Mouse (Mus musculus): ENCODE measurements around the gene Synm. TPM values are rescaled to one million over a fixed set of nuclear protein-coding genes. Genes with fewer than 3 reads are reported as not detected.

Synm gene
- polyA plus RNA-seq, 1 experiment: 15.2 TPM

DNA sequence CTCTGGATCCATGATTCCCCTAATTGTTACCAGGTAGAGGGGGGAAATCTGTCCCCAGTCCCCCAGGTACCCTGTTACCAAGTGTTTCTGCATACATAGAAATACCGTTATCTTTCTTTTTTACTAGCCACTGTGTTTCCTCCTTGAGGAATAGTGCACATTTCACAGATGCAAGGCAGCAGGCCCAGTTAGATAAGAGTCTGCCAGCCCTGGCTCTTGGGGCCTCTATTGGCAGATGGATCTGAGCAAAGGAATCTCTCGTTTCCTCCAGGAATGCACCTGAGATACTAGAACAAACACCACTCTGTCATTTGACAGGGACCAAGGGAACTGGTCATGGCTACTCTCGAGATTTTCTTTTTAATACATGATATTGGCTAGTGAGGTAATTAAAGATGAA, 67.4 kb downstream of the Synm start:
- H3K4me1 ChIP-seq (ENCODE audit: control insufficient read depth, insufficient read depth, insufficient read length, low read length): peaks cover 3% of the 10 kb centered on the region; the same call in 1 of the 2 replicates
- H3K4me3 ChIP-seq (ENCODE audit: low read depth, low read length): no peak overlapping the region
- H3K27ac ChIP-seq (ENCODE audit: insufficient read depth, low read depth, low read length): no peak overlapping the region
- TF ChIP-seq POLR2A (IDR thresholded peaks at IDR 0.05; ENCODE audit: low read depth, low read length) (no peak), CTCF (IDR thresholded peaks at IDR 0.05; ENCODE audit: extremely low read depth, insufficient read length, insufficient replicate concordance, low read depth, low read length) (no peak)
- H3K27me3 ChIP-seq (ENCODE audit: control insufficient read depth, insufficient read depth, low read length): no peaks in the 10 kb centered on the region
- no peaks in the 10 kb centered on the region for H3K36me3 ChIP-seq (ENCODE audit: control insufficient read depth, insufficient read depth, low read length)
- 29% methylated on average over 3 of the region's 3 CpGs for WGBS

DNA sequence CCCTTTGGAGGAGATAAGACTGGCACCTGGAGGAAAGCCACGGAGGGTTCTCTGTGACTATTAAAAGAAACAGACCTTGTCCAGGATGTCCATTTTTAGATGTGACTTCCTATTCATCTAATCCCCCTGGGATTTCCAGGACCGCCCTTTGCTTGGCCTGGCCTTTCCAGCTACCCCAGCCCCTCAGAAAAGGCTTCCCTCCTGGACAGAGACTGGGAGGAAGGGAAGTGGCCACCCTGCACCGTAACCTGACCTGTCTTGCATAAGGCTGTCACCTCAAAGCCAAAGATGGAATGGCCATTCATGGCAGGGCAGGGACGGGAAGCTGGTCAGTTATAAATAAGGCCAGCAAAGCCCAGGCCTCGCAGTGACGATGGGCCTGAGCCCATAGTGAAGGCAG, 68.5 kb downstream of the Synm start:
- H3K27me3 ChIP-seq (ENCODE audit: control insufficient read depth, insufficient read depth, low read length): no peaks in the 10 kb centered on the region
- peaks cover 3% of the 10 kb centered on the region; the same call in 1 of the 2 replicates for H3K4me1 ChIP-seq (ENCODE audit: control insufficient read depth, insufficient read depth, insufficient read length, low read length)
- H3K4me3 ChIP-seq (ENCODE audit: low read depth, low read length): no peak overlapping the region
- TF ChIP-seq CTCF (IDR thresholded peaks at IDR 0.05; ENCODE audit: extremely low read depth, insufficient read length, insufficient replicate concordance, low read depth, low read length) (no peak), POLR2A (IDR thresholded peaks at IDR 0.05; ENCODE audit: low read depth, low read length) (no peak)
- no peak overlapping the region for H3K27ac ChIP-seq (ENCODE audit: insufficient read depth, low read depth, low read length)
- H3K36me3 ChIP-seq (ENCODE audit: control insufficient read depth, insufficient read depth, low read length): no peaks in the 10 kb centered on the region
- 76% methylated on average over 6 of the region's 6 CpGs for WGBS

DNA sequence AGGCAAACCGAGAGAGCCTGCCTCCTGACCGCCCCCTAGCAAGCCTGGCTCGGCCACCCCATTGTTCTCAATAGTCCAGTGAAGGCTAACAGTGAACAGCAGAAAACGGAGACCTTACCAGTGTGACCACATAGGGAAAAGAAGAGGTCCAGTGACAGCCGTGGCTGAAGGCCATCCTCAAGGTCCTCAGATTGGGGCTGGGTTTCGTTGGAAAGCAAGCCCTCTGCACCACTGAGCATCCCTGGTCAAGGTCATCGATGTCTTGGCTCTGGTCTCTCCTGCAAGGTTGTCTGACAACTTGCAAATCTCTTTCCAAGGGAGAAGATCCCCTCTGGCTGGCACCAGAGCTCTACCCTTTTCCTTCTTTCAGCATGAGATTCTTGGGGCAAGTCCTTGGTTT, 69.7 kb downstream of the Synm start:
- TF ChIP-seq POLR2A (IDR thresholded peaks at IDR 0.05; ENCODE audit: low read depth, low read length) (no peak), CTCF (IDR thresholded peaks at IDR 0.05; ENCODE audit: extremely low read depth, insufficient read length, insufficient replicate concordance, low read depth, low read length) (no peak)
- WGBS: 80% methylated on average over 7 of the region's 7 CpGs
- H3K4me3 ChIP-seq (ENCODE audit: low read depth, low read length): no peak overlapping the region
- peaks cover 2% of the 10 kb centered on the region; the same call in 1 of the 2 replicates for H3K36me3 ChIP-seq (ENCODE audit: control insufficient read depth, insufficient read depth, low read length)
- H3K4me1 ChIP-seq (ENCODE audit: control insufficient read depth, insufficient read depth, insufficient read length, low read length): peaks cover 3% of the 10 kb centered on the region; the same call in 1 of the 2 replicates
- H3K27ac ChIP-seq (ENCODE audit: insufficient read depth, low read depth, low read length): no peak overlapping the region
- no peaks in the 10 kb centered on the region for H3K27me3 ChIP-seq (ENCODE audit: control insufficient read depth, insufficient read depth, low read length)

DNA sequence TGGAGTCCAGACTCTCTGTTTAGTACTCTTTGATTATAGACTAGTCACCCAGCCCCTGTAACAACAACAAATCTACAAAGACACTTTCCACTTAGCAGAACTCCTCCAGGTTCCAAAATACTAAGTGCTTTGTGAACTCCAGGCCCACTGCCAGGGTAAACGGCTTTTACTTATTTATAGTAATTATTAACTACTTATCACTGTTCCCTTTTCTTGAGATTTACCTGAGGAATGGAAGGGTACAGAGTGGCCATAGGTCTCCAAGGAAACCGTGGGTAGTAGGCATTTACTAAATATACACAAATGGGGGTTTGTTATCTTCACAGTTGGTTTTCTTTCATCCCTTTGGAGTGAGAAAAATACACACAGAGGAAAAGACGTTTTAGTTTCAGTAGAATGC, 71.3 kb downstream of the Synm start:
- Histone ChIP-seq H3K4me3 (ENCODE audit: low read depth, low read length) (no peak overlapping the region), H3K27me3 (ENCODE audit: control insufficient read depth, insufficient read depth, low read length) (no peaks in the 10 kb centered on the region), H3K4me1 (ENCODE audit: control insufficient read depth, insufficient read depth, insufficient read length, low read length) (peaks cover 3% of the 10 kb centered on the region; the same call in 1 of the 2 replicates), H3K27ac (ENCODE audit: insufficient read depth, low read depth, low read length) (no peak overlapping the region), H3K36me3 (ENCODE audit: control insufficient read depth, insufficient read depth, low read length) (peaks cover 2% of the 10 kb centered on the region; the same call in 1 of the 2 replicates)
- WGBS: 10% methylated on average over 3 of the region's 3 CpGs
- TF ChIP-seq POLR2A (IDR thresholded peaks at IDR 0.05; ENCODE audit: low read depth, low read length) (no peak), CTCF (IDR thresholded peaks at IDR 0.05; ENCODE audit: extremely low read depth, insufficient read length, insufficient replicate concordance, low read depth, low read length) (no peak)

DNA sequence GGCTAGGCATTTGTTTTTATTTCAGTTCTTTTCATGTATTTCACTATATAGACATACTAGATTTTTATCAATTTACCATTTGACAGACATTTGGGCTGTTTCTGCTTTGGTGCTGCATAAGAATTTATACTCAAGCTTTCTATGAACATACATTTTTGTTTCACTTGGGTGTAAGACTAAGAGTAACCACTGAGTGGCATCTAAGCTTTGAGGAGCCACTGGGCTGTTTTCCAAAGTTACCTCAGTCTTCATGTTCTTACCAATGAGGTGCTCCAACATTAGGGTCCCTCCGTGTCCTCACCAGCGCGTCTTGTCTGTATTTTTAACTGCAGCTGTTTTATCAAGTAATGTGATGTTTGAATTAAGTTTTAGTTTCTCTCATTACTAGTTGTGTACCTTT, 73.0 kb downstream of the Synm start:
- Histone ChIP-seq H3K27ac (ENCODE audit: insufficient read depth, low read depth, low read length) (no peak overlapping the region), H3K4me3 (ENCODE audit: low read depth, low read length) (no peak overlapping the region), H3K4me1 (ENCODE audit: control insufficient read depth, insufficient read depth, insufficient read length, low read length) (peaks cover 3% of the 10 kb centered on the region; the same call in 1 of the 2 replicates), H3K27me3 (ENCODE audit: control insufficient read depth, insufficient read depth, low read length) (no peaks in the 10 kb centered on the region), H3K36me3 (ENCODE audit: control insufficient read depth, insufficient read depth, low read length) (peaks cover 2% of the 10 kb centered on the region; the same call in 1 of the 2 replicates)
- TF ChIP-seq CTCF (IDR thresholded peaks at IDR 0.05; ENCODE audit: extremely low read depth, insufficient read length, insufficient replicate concordance, low read depth, low read length): no peak
- TF ChIP-seq POLR2A (IDR thresholded peaks at IDR 0.05; ENCODE audit: low read depth, low read length): no peak
- 96% methylated on average over 3 of the region's 3 CpGs for WGBS

DNA sequence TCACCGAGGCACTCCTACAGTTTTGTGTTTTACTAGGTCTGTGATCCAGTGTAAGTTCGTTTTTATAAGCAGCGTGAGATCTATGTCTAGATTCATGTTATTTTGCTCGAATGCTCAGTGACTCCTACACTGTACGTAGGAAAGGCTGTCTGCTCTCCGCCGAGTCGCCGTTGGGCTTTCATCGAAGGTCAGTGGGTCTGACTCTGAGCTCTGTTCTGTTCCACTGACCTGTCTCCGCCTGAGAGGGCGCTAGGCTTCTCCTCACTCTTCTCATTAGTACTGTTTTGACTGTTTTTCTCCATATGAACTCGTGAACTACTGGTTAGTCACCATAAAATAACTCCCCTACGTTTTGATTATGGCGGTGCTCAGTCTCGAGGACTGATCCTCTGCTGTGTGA, 76.5 kb downstream of the Synm start:
- 86% methylated on average over 16 of the region's 16 CpGs for WGBS
- TF ChIP-seq CTCF (IDR thresholded peaks at IDR 0.05; ENCODE audit: extremely low read depth, insufficient read length, insufficient replicate concordance, low read depth, low read length): no peak
- no peak for TF ChIP-seq POLR2A (IDR thresholded peaks at IDR 0.05; ENCODE audit: low read depth, low read length)
- H3K36me3 ChIP-seq (ENCODE audit: control insufficient read depth, insufficient read depth, low read length): peaks cover 4% of the 10 kb centered on the region; the same call in 1 of the 2 replicates

DNA sequence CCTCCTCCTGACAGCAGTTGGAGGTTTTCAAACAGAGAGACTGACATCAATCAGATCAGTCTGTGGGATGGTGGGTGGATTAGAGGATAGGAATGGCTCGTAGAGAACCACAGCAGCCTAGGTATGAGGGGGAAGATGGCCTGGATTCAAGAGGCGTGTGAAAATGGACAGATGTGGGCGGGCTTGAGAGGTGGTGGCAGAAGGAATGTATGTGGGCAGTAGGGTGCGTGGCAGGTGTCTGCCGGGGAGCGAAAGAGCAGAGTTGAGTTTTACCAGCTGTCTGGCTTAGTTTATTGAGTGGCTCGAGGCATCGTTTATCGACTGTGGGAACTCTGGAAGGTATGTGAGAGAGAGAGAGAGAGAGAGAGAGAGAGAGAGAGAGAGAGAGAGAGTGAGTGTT, 78.5 kb downstream of the Synm start:
- Histone ChIP-seq H3K4me1 (ENCODE audit: control insufficient read depth, insufficient read depth, insufficient read length, low read length) (no peaks in the 10 kb centered on the region), H3K36me3 (ENCODE audit: control insufficient read depth, insufficient read depth, low read length) (peaks cover 4% of the 10 kb centered on the region; the same call in 1 of the 2 replicates), H3K27ac (ENCODE audit: insufficient read depth, low read depth, low read length) (no peak overlapping the region), H3K4me3 (ENCODE audit: low read depth, low read length) (no peak overlapping the region), H3K27me3 (ENCODE audit: control insufficient read depth, insufficient read depth, low read length) (no peaks in the 10 kb centered on the region)
- TF ChIP-seq POLR2A (IDR thresholded peaks at IDR 0.05; ENCODE audit: low read depth, low read length) (no peak), CTCF (IDR thresholded peaks at IDR 0.05; ENCODE audit: extremely low read depth, insufficient read length, insufficient replicate concordance, low read depth, low read length) (no peak)
- 27% methylated on average over 9 of the region's 9 CpGs for WGBS

More for the DNA sequence above, 76.5 kb downstream of the Synm start:
- Histone ChIP-seq H3K4me3 (ENCODE audit: low read depth, low read length) (no peak overlapping the region), H3K27me3 (ENCODE audit: control insufficient read depth, insufficient read depth, low read length) (no peaks in the 10 kb centered on the region), H3K4me1 (ENCODE audit: control insufficient read depth, insufficient read depth, insufficient read length, low read length) (no peaks in the 10 kb centered on the region), H3K27ac (ENCODE audit: insufficient read depth, low read depth, low read length) (no peak overlapping the region)

Other genes starting within 250 kb of the Synm start
- 5.1 and 16.6 TPM in 2 replicates for gene Lrrc28, start 114.5 kb downstream of the Synm start, polyA plus RNA-seq (2012; rRNA removed)
- 2.2 and 2.8 TPM in 2 replicates for gene Ttc23, start 112.3 kb downstream of the Synm start, polyA plus RNA-seq (2012; rRNA removed)
- 2.1 and 2.6 TPM in 2 replicates for gene Igf1r, start 193.1 kb upstream of the Synm start, polyA plus RNA-seq (2012; rRNA removed)